Mouse (Mus musculus) liver, adult 2 months (tissue): ENCODE results near the gene Vars.

ENCODE experiments used
- CTCF ChIP-seq: fragments of 200-500 bp; IDR thresholded peaks from 2 replicates; pipeline ENCODE4 v1.5.1; 2011; ENCODE audit warnings: low read depth, low read length, control low read depth
- POLR2A ChIP-seq: fragments of 200-500 bp; IDR thresholded peaks from 2 replicates; pipeline ENCODE4 v1.6.1; 2011; ENCODE audit warnings: low read length, control low read depth; ENCODE audit not compliant: insufficient read depth; ENCODE audit errors: extremely low read depth

DNA sequence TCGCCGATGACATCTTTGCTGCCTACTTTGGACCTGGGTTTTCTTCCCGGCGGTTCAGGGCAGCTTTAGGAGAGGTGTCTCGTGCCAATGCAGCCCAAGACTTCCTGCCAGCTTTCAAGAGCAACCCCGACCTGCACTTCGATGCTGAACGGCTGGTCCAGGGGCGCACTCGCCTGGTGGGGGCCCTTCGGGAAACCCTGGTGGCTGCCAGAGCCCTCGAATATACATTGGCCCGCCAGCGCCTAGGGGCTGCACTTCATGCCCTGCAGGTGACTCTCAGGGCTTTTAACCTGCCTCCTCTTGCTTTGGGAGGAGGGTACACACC, 16.9 kb downstream of the Vars start:
- TF ChIP-seq POLR2A: no peak
- no peak for TF ChIP-seq CTCF
